Mouse (Mus musculus) thymus, adult 2 months (tissue): ENCODE measurements around the gene Ccr5.

ENCODE experiments used
- CTCF ChIP-seq: fragments of 200-500 bp; IDR thresholded peaks from 2 replicates; pipeline ENCODE4 v1.5.1; 2012; ENCODE audit warnings: mild to moderate bottlenecking, control low read depth, low read length, moderate library complexity, borderline replicate concordance; ENCODE audit not compliant: control insufficient read depth, poor library complexity, insufficient read depth; ENCODE audit errors: extremely low read depth
- POLR2A ChIP-seq: fragments of 200-500 bp; IDR thresholded peaks from 2 replicates; pipeline ENCODE4 v1.6.1; 2012; ENCODE audit warnings: mild to moderate bottlenecking, low read length, control low read depth, moderate library complexity; ENCODE audit not compliant: control insufficient read depth, poor library complexity, insufficient read depth; ENCODE audit errors: extremely low read depth

DNA sequence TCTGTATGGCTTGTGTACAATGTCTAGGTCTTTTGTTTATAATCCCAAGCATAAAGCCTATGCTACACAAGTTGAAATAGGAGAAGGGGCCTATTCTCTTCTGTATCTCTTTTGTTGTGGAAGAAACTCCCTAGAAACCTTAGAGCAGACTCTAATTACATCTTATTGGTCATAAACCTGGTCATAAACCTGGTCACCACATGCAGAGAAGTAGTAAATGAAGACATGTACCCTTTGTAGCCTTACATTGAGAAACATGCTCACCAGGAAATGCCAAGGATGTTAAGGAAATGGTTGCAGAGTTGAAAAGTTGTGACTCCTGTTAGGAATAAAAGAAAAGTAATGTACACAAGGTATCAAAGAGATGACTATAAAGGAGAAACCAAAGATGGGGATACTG, 16.1 kb upstream of the Ccr5 start:
- no peak for TF ChIP-seq CTCF
- TF ChIP-seq POLR2A, result no peak
